Mouse (Mus musculus) ES-E14 (cell line): ENCODE data around the gene Snrk.

Source experiments
- CHD2 ChIP-seq: IDR thresholded peaks from 2 replicates; pipeline ENCODE4 v1.6.1; 2014; ENCODE audit warnings: mild to moderate bottlenecking, low read depth, low read length, inconsistent platforms
- HCFC1 ChIP-seq: IDR thresholded peaks from 2 replicates; pipeline ENCODE4 v1.6.1; 2012; ENCODE audit warnings: low read length, inconsistent platforms, borderline replicate concordance; ENCODE audit not compliant: insufficient read depth
- MAFK ChIP-seq: IDR thresholded peaks from 2 replicates; pipeline ENCODE4 v1.6.1; 2014; ENCODE audit warnings: mild to moderate bottlenecking, low read depth, low read length, inconsistent platforms; ENCODE audit not compliant: insufficient read depth
- ZC3H11A ChIP-seq: IDR thresholded peaks from 2 replicates; pipeline ENCODE4 v1.6.1; 2012; ENCODE audit warnings: low read depth, mild to moderate bottlenecking, inconsistent platforms, low read length, borderline replicate concordance
- ZNF384 ChIP-seq: IDR thresholded peaks from 2 replicates; pipeline ENCODE4 v1.6.1; 2012; ENCODE audit warnings: low read depth, low read length, inconsistent platforms

DNA sequence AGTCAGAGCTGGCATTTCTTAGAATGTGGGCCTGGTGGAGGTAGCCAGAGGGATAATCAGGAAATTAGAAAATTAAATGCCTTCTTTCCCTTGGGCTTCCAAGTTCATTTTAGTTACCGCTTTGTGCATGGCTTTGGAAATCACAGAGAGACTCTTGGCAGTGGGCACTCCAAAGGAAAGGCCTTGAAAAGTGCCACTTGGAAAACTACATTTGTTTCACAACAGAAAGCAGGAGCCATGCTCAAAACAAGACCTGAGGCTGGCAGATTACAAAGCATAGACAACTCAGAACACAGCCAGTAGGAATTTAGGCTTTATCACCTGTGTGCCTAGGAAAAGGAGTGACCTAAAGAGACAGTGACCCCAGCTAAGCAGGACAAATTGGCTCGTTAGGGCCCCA lies 49.4 kb upstream of the Snrk start:
- TF ChIP-seq CHD2 = no peak
- TF ChIP-seq HCFC1 = no peak
- TF ChIP-seq MAFK = no peak
- TF ChIP-seq ZC3H11A = no peak
- no peak for TF ChIP-seq ZNF384
